Mouse (Mus musculus): Measurements from ENCODE around the gene Sirt7.

Sirt7 gene

DNA sequence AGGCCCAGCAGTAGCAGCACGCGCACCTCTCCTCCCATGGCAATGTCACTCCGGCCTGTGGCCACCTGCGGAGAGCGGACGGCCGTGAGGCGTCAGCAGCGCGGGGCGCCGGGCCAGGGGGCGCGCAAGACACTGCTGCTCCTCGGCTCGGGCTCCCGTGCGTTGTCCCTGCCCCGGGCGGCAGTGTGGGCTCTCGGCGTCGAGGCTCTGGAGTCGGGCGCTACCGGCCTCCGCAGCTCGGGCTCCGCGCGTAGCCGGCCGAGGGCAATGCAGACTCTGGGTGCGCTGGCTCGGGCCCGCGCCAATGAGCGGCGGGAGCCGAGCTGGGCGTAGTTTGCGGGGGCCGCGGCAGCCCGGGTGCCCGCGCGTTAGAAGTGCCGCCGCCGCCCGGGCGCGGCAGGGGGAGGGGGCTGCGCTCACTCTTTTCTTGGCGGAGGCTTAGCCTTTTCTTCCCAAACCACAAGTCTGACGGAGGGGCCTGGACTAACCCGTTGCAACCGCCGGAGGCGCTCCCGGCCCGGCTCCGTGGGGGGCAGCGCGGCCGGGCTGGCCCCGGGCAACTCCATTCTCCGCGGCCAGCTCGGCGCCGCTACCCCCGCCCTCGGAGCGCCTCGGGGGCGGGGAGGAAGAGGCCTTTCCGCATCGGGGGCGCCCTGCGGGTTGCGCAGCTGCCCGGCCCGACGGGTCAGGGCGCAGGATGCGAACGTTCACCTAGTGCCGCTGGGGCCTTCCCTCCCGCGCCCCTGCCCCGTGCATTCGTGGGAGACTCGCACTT is 35.4 kb upstream of the Sirt7 start:
- H3K27me3 ChIP-seq (ENCODE audit: insufficient read depth, low read length), result peaks cover 27% of the 10 kb centered on the region
- H3K4me3 ChIP-seq (replicated peaks; ENCODE audit: low read length), result peak overlapping the region; percentile 89
- no peaks in the 10 kb centered on the region for H3K9me3 ChIP-seq (ENCODE audit: low read length)
- TF ChIP-seq POU5F1 (IDR thresholded peaks at IDR 0.05; ENCODE audit: borderline replicate concordance, low read length) (no peak), CTCF (conservative IDR thresholded peaks at IDR 0.05; ENCODE audit: low read length) (no peak), NANOG (IDR thresholded peaks at IDR 0.05; ENCODE audit: borderline replicate concordance, low read length) (no peak)
- H3K4me1 ChIP-seq (replicated peaks; ENCODE audit: low read depth, low read length), result peaks cover 83% of the 10 kb centered on the region
- H3K36me3 ChIP-seq (ENCODE audit: insufficient read depth, low read length), result peaks cover 35% of the 10 kb centered on the region

DNA sequence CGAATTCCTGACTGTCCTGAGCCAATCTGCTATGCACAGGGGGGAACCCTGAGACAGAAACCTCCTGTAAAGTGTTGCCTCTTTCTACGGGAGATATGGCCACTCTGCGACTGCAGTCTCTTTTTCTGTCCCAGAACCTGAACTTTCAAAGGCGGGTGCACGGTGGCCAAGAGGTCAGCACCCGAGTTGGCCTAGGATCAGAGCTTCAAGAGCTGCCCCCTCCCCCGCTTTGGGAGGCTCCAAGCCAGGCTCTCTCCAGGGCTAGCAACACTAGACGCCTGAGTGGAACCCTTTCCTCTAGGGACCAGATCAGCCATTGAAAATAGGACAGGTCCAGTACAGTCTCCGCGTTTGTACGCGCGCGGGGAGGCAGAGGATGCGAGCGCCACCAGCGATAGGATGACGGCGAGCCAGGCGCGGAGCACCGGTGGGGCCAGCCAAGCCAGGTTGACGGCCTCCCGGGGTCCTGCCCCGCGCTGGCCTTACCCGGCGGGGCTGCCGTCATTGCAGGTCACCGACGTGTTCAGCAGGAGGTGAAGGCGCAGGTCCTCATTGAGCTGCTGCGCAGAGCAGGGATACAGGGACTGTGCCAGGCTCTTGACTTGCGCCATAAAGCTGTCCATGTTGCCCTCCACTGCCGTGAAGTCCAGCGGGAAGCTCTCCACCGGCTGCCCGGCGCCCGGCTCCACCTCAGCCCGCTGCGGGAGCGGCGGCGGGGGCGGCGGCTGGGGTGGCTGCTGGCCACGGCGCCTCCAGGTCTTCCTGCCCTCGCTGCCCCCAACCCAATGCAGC is 34.7 kb upstream of the Sirt7 start:
- TF ChIP-seq CTCF (conservative IDR thresholded peaks at IDR 0.05; ENCODE audit: low read length) (no peak), NANOG (IDR thresholded peaks at IDR 0.05; ENCODE audit: borderline replicate concordance, low read length) (no peak), POU5F1 (IDR thresholded peaks at IDR 0.05; ENCODE audit: borderline replicate concordance, low read length) (no peak)
- H3K4me1 ChIP-seq (replicated peaks; ENCODE audit: low read depth, low read length), result peaks cover 78% of the 10 kb centered on the region
- peaks cover 27% of the 10 kb centered on the region for H3K27me3 ChIP-seq (ENCODE audit: insufficient read depth, low read length)

DNA sequence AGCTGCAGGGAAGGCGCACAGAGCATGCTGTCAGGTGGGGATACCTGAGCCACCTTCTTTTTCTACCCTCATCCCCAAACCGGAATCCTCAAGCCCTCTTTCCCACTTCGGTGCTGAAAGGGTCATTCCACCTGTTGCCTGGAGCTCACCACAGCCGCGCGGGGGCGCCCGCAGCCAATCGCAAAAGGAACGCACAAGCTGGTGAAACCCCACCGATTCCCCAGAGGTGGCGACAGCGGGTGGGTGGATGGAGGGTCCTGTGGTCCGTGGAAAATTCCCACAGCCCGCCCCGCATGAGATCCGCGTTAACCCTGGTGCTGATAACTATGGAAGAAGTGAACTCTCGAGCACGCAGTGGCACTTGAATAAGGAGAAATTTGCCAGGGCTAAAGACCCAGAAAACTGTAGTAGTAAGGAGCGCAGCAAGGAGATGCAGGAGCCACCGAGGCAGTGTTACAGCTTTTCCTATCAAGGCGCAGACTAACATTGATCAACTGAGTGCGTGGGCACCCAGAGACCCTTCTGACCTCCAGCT is 33.9 kb upstream of the Sirt7 start:
- Histone ChIP-seq H3K9me3 (ENCODE audit: low read length) (no peaks in the 10 kb centered on the region), H3K27me3 (ENCODE audit: insufficient read depth, low read length) (peaks cover 27% of the 10 kb centered on the region), H3K4me1 (replicated peaks; ENCODE audit: low read depth, low read length) (peaks cover 79% of the 10 kb centered on the region), H3K36me3 (ENCODE audit: insufficient read depth, low read length) (peaks cover 50% of the 10 kb centered on the region), H3K4me3 (replicated peaks; ENCODE audit: low read length) (peak overlapping the region; percentile 89)
- TF ChIP-seq CTCF (conservative IDR thresholded peaks at IDR 0.05; ENCODE audit: low read length) (peak; percentile 53), POU5F1 (IDR thresholded peaks at IDR 0.05; ENCODE audit: borderline replicate concordance, low read length) (no peak), NANOG (IDR thresholded peaks at IDR 0.05; ENCODE audit: borderline replicate concordance, low read length) (no peak)

More for the DNA sequence above, 34.7 kb upstream of the Sirt7 start:
- peak overlapping the region; percentile 89 for H3K4me3 ChIP-seq (replicated peaks; ENCODE audit: low read length)
- peaks cover 43% of the 10 kb centered on the region for H3K36me3 ChIP-seq (ENCODE audit: insufficient read depth, low read length)
- no peaks in the 10 kb centered on the region for H3K9me3 ChIP-seq (ENCODE audit: low read length)

DNA sequence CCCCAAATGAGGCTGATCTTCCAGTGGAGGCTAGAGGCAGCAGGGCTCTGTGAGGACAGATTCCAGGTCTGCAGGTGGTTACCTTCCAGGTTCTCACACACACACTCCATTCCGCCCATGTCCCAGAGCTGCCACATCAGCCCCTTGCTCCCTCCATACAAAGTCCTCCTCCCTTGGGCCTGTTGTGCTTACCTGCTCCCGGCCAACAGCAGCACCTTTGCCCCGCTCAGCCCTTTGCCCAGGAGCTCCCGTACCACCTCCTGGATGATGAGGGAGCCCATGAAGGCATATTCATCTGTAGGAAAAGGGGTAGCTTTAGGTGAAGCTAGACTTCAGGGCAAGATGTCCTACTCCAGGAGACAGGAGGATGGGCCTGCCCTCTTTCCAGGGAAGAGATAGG is 32.3 kb upstream of the Sirt7 start:
- peaks cover 27% of the 10 kb centered on the region for H3K27me3 ChIP-seq (ENCODE audit: insufficient read depth, low read length)
- TF ChIP-seq POU5F1 (IDR thresholded peaks at IDR 0.05; ENCODE audit: borderline replicate concordance, low read length) (no peak), CTCF (conservative IDR thresholded peaks at IDR 0.05; ENCODE audit: low read length) (no peak), NANOG (IDR thresholded peaks at IDR 0.05; ENCODE audit: borderline replicate concordance, low read length) (no peak)
- no peaks in the 10 kb centered on the region for H3K9me3 ChIP-seq (ENCODE audit: low read length)
- no peak overlapping the region for H3K4me3 ChIP-seq (replicated peaks; ENCODE audit: low read length)
- peaks cover 74% of the 10 kb centered on the region for H3K4me1 ChIP-seq (replicated peaks; ENCODE audit: low read depth, low read length)
- H3K36me3 ChIP-seq (ENCODE audit: insufficient read depth, low read length), result peaks cover 62% of the 10 kb centered on the region

DNA sequence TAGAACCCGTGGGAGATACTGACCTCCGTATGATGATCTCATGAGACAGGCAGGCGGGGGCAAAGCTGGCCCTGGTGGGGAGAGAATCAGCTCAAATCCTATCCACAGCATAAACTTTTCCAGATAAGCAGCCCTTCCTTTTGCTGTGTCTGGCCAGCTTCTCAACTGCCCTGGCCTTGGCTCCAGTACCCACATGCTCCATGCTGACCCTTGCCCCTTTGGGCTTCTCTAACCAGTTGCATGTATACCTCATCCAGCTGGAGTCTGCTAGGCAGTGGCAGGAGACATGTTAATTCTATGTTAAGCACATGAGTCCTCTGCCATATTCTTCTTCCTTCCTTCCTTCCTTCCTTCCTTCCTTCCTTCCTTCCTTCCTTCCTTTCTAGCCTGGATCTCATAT is 29.7 kb upstream of the Sirt7 start:
- peaks cover 62% of the 10 kb centered on the region for H3K36me3 ChIP-seq (ENCODE audit: insufficient read depth, low read length)
- no peak overlapping the region for H3K4me3 ChIP-seq (replicated peaks; ENCODE audit: low read length)
- TF ChIP-seq POU5F1 (IDR thresholded peaks at IDR 0.05; ENCODE audit: borderline replicate concordance, low read length) (no peak), CTCF (conservative IDR thresholded peaks at IDR 0.05; ENCODE audit: low read length) (no peak), NANOG (IDR thresholded peaks at IDR 0.05; ENCODE audit: borderline replicate concordance, low read length) (no peak)
- H3K27me3 ChIP-seq (ENCODE audit: insufficient read depth, low read length), result peaks cover 21% of the 10 kb centered on the region
- peaks cover 70% of the 10 kb centered on the region for H3K4me1 ChIP-seq (replicated peaks; ENCODE audit: low read depth, low read length)
- no peaks in the 10 kb centered on the region for H3K9me3 ChIP-seq (ENCODE audit: low read length)

DNA sequence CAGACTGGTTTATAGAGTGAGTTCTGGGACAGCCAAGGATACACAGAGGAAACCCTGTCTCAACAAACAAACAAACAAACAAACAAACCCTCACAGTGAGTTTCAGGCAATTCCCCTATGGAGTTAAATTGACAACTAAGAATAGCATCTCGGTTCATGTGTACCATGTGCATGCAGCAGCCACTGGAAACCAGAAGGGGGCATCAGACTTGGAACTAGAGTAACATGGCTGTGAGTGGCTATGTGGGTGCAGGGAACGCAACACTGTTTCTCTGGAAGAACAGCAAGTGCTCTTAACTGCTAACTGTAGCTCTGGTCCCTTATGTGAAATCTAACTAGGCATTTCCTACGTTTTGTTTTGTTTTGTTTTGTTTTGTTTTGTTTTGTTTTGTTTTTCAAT is 26.8 kb upstream of the Sirt7 start:
- peaks cover 65% of the 10 kb centered on the region for H3K4me1 ChIP-seq (replicated peaks; ENCODE audit: low read depth, low read length)
- no peak for TF ChIP-seq NANOG (IDR thresholded peaks at IDR 0.05; ENCODE audit: borderline replicate concordance, low read length)
- TF ChIP-seq CTCF (conservative IDR thresholded peaks at IDR 0.05; ENCODE audit: low read length), result peak; percentile 85
- H3K27me3 ChIP-seq (ENCODE audit: insufficient read depth, low read length), result peaks cover 12% of the 10 kb centered on the region
- H3K36me3 ChIP-seq (ENCODE audit: insufficient read depth, low read length), result peaks cover 41% of the 10 kb centered on the region
- no peaks in the 10 kb centered on the region for H3K9me3 ChIP-seq (ENCODE audit: low read length)
- no peak overlapping the region for H3K4me3 ChIP-seq (replicated peaks; ENCODE audit: low read length)

DNA sequence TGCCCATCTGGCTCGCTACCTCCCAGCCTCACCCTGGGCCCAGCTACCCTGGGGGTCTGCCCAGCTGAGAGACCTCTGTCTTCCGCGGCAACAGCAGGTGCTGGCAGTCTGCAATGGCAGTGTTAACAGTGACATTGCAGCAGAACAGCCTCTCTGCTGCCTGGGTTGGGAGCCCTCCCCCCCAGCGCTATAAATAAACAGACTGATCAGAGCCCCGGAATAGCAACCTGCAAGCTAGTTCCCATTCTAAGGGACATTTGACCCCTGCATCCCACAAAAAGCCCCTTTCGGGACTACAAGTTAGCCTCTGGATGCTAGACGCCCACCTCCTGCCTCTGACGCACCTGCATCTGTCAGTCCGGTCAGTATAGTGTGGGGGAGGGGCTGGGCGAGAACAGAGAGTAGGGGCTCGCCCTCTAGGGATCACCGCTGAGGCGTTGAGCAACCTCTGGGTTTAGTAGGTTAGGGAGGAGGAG is 23.0 kb upstream of the Sirt7 start, which contains the start of gene Myadml2:
Gene Myadml2, minus strand, starts transcription at position 158 of the 476 bp plus-strand sequence.
- H3K4me1 ChIP-seq (replicated peaks; ENCODE audit: low read depth, low read length), result peaks cover 51% of the 10 kb centered on the region
- H3K36me3 ChIP-seq (ENCODE audit: insufficient read depth, low read length), result 0 out of 2 replicates have a peak, but pooled peaks cover 3% of the 10 kb centered on the region
- TF ChIP-seq CTCF (conservative IDR thresholded peaks at IDR 0.05; ENCODE audit: low read length) (no peak), POU5F1 (IDR thresholded peaks at IDR 0.05; ENCODE audit: borderline replicate concordance, low read length) (no peak), NANOG (IDR thresholded peaks at IDR 0.05; ENCODE audit: borderline replicate concordance, low read length) (no peak)
- H3K4me3 ChIP-seq (replicated peaks; ENCODE audit: low read length), result peak within 1 kb of the TSS; percentile 73
- H3K27me3 ChIP-seq (ENCODE audit: insufficient read depth, low read length), result peaks cover 25% of the 10 kb centered on the region
- no peaks in the 10 kb centered on the region for H3K9me3 ChIP-seq (ENCODE audit: low read length)
